Mouse (Mus musculus) heart, adult 2 months (tissue): ENCODE measurements around the gene Rbfox3.

Source experiments
- CTCF ChIP-seq: fragments of 200-600 bp; IDR thresholded peaks from 2 replicates; pipeline ENCODE4 v1.8.1; 2022; ENCODE audit warnings: antibody characterized with exemption, mild to moderate bottlenecking, moderate library complexity
- POLR2A ChIP-seq: fragments of 200-500 bp; IDR thresholded peaks from 2 replicates; pipeline ENCODE4 v1.6.1; 2011; ENCODE audit warnings: mild to moderate bottlenecking, low read depth, low read length, control low read depth; ENCODE audit not compliant: insufficient read depth

GRCm38 (mm10) chr11:118671216-118671615 is 240.2 kb downstream of the Rbfox3 start:
- TF ChIP-seq POLR2A, result no peak
- TF ChIP-seq CTCF, result no peak
